Mouse (Mus musculus) E14TG2a.4 (cell line): ENCODE measurements around the gene Il18.

Experiments
- CTCF ChIP-seq: conservative IDR thresholded peaks from 2 replicates; pipeline ENCODE4 v1.5.1; 2014; ENCODE audit warnings: low read length
- NANOG ChIP-seq: IDR thresholded peaks from 2 replicates; pipeline ENCODE4 v1.6.1; 2014; ENCODE audit warnings: borderline replicate concordance, low read length, mixed read lengths
- POU5F1 ChIP-seq: IDR thresholded peaks from 2 replicates; pipeline ENCODE4 v1.6.1; 2014; ENCODE audit warnings: low read length, borderline replicate concordance

- TF ChIP-seq CTCF, result no peak
- TF ChIP-seq NANOG, result no peak
- no peak for TF ChIP-seq POU5F1
These were observed 25.7 kb downstream of the Il18 start for GRCm38 (mm10) chr9:50580370-50580769.
